Mouse (Mus musculus) midbrain, embryonic 12.5 days (tissue): Measurements from ENCODE around the gene Mthfd1l. TPM values are rescaled to one million over a fixed set of nuclear protein-coding genes. Genes with fewer than 3 reads are reported as not detected.

ENCODE experiments used
- ATAC-seq: fragments of 200-750 bp; cut with Nextera tagmentation; 2 replicates; pipeline ENCODE4 v1.8.0; 2017; ENCODE audit warnings: low read depth, moderate TSS enrichment, moderate library complexity; ENCODE audit not compliant: low FRiP score
- H3K27ac ChIP-seq: fragments of 300-500 bp; sonication (generic); replicated peaks from 2 replicates; pipeline ENCODE4 v1.5.1; 2016; ENCODE audit warnings: mild to moderate bottlenecking
- H3K27me3 ChIP-seq: fragments of 300-500 bp; sonication (generic); 2 replicates; pipeline ENCODE4 v1.6.1; 2016; ENCODE audit warnings: mild to moderate bottlenecking
- H3K36me3 ChIP-seq: fragments of 300-500 bp; sonication (generic); 2 replicates; pipeline ENCODE4 v1.6.1; 2016
- H3K4me1 ChIP-seq: fragments of 300-500 bp; sonication (generic); 2 replicates; pipeline ENCODE4 v1.6.1; 2016
- H3K4me2 ChIP-seq: fragments of 300-500 bp; sonication (generic); replicated peaks from 2 replicates; pipeline ENCODE4 v1.6.1; 2016; ENCODE audit warnings: mild to moderate bottlenecking, moderate library complexity
- H3K4me3 ChIP-seq: fragments of 300-500 bp; sonication (generic); 2 replicates; pipeline ENCODE4 v1.5.1; 2016; ENCODE audit warnings: mild to moderate bottlenecking
- H3K9ac ChIP-seq: fragments of 300-500 bp; sonication (generic); replicated peaks from 2 replicates; pipeline ENCODE4 v1.6.1; 2016; ENCODE audit warnings: mild to moderate bottlenecking, moderate library complexity
- H3K9me3 ChIP-seq: fragments of 300-500 bp; sonication (generic); 2 replicates; pipeline ENCODE4 v1.6.1; 2016; ENCODE audit warnings: mild to moderate bottlenecking
- WGBS: fragments of 180-500 bp; shearing (Covaris S2); methylation state at CpG from one replicate; pipeline ENCODE4 v1.1.7; 2016; 5-methylcytosine and 5-hydroxymethylcytosine counted together
- polyA plus RNA-seq: library from polyadenylated mRNA; unstranded; fragments of >200 nt; fragmentation: Nextera tagmentation; extraction: Ambion mirVana; gene quantifications from 2 replicates; pipeline ENCODE4 v1.2.1, GENCODE M21; 2016

The Mthfd1l gene
- polyA plus RNA-seq, 1 experiment from 2014 or later, result 11.7 TPM

GRCm38 (mm10) chr10:3946871-3947270 lies 26.0 kb upstream of the Mthfd1l start:
- no peak overlapping the region for H3K27ac ChIP-seq
- H3K4me2 ChIP-seq, result no peak overlapping the region
- H3K4me1 ChIP-seq, result no peaks in the 10 kb centered on the region
- peaks cover 23% of the 10 kb centered on the region for H3K36me3 ChIP-seq
- 88% methylated on average over 17 of the region's 17 CpGs for WGBS
- H3K9ac ChIP-seq, result no peak overlapping the region
- H3K27me3 ChIP-seq, result peaks cover 6% of the 10 kb centered on the region; the same call in 1 of the 2 replicates
- no peak for ATAC-seq
- no peaks in the 10 kb centered on the region for H3K9me3 ChIP-seq
- H3K4me3 ChIP-seq, result no peak overlapping the region

- no peaks in the 10 kb centered on the region for H3K4me1 ChIP-seq
- 94% methylated on average over 7 of the region's 7 CpGs for WGBS
- no peaks in the 10 kb centered on the region for H3K9me3 ChIP-seq
- peaks cover 4% of the 10 kb centered on the region; the same call in 1 of the 2 replicates for H3K27me3 ChIP-seq
- no peak for ATAC-seq
- H3K9ac ChIP-seq, result no peak overlapping the region
- no peak overlapping the region for H3K4me3 ChIP-seq
- H3K4me2 ChIP-seq, result no peak overlapping the region
- H3K27ac ChIP-seq, result no peak overlapping the region
- peaks cover 26% of the 10 kb centered on the region for H3K36me3 ChIP-seq
Measured at GRCm38 (mm10) chr10:3947346-3947745, 25.6 kb upstream of the Mthfd1l start.

- ATAC-seq, result no peak
Measured at GRCm38 (mm10) chr10:3949306-3949705, 23.6 kb upstream of the Mthfd1l start.

GRCm38 (mm10) chr10:3956471-3956870 lies 16.4 kb upstream of the Mthfd1l start:
- no peak for ATAC-seq
- Histone ChIP-seq H3K4me2 (no peak overlapping the region), H3K9me3 (no peaks in the 10 kb centered on the region), H3K27me3 (no peaks in the 10 kb centered on the region), H3K9ac (no peak overlapping the region), H3K36me3 (peaks cover 29% of the 10 kb centered on the region), H3K4me1 (no peaks in the 10 kb centered on the region), H3K27ac (no peak overlapping the region), H3K4me3 (no peak overlapping the region)
- 95% methylated on average over 22 of the region's 22 CpGs for WGBS

More at GRCm38 (mm10) chr10:3949306-3949705, 23.6 kb upstream of the Mthfd1l start:
- H3K9me3 ChIP-seq, result no peaks in the 10 kb centered on the region
- H3K4me2 ChIP-seq, result no peak overlapping the region
- H3K4me1 ChIP-seq, result no peaks in the 10 kb centered on the region
- H3K27me3 ChIP-seq, result no peaks in the 10 kb centered on the region
- 91% methylated on average over 6 of the region's 6 CpGs for WGBS
- peaks cover 27% of the 10 kb centered on the region for H3K36me3 ChIP-seq
- no peak overlapping the region for H3K27ac ChIP-seq
- H3K9ac ChIP-seq, result no peak overlapping the region
- no peak overlapping the region for H3K4me3 ChIP-seq

- Histone ChIP-seq H3K36me3 (peaks cover 25% of the 10 kb centered on the region), H3K9ac (no peak overlapping the region), H3K4me3 (no peak overlapping the region), H3K9me3 (no peaks in the 10 kb centered on the region), H3K27me3 (no peaks in the 10 kb centered on the region), H3K4me1 (no peaks in the 10 kb centered on the region), H3K4me2 (no peak overlapping the region), H3K27ac (no peak overlapping the region)
- ATAC-seq, result no peak
- WGBS, result 74% methylated on average over 5 of the region's 5 CpGs
Measured at GRCm38 (mm10) chr10:3958591-3958990, 14.3 kb upstream of the Mthfd1l start.

GRCm38 (mm10) chr10:3969026-3969425 lies 3.9 kb upstream of the Mthfd1l start:
- Histone ChIP-seq H3K4me2 (no peak overlapping the region), H3K27ac (no peak overlapping the region), H3K9me3 (no peaks in the 10 kb centered on the region), H3K9ac (no peak overlapping the region), H3K36me3 (peaks cover 7% of the 10 kb centered on the region; the same call in 1 of the 2 replicates), H3K4me1 (peaks cover 7% of the 10 kb centered on the region), H3K4me3 (no peak overlapping the region), H3K27me3 (no peaks in the 10 kb centered on the region)
- no peak for ATAC-seq
- 77% methylated on average over 3 of the region's 3 CpGs for WGBS

GRCm38 (mm10) chr10:3972237-3972636 lies 681 bp upstream of the Mthfd1l start:
- Histone ChIP-seq H3K27me3 (no peaks in the 10 kb centered on the region), H3K9ac (no peak overlapping the region), H3K27ac (no peak overlapping the region), H3K4me2 (peak overlapping the region; percentile 78), H3K4me1 (peaks cover 8% of the 10 kb centered on the region), H3K4me3 (no peak overlapping the region), H3K9me3 (no peaks in the 10 kb centered on the region), H3K36me3 (no peaks in the 10 kb centered on the region)
- no peak for ATAC-seq
- 89% methylated on average over 9 of the region's 9 CpGs for WGBS

GRCm38 (mm10) chr10:3973589-3974070 lies 712 bp downstream of the Mthfd1l start:
- Histone ChIP-seq H3K27me3 (no peaks in the 10 kb centered on the region), H3K27ac (peak overlapping the region; percentile 83), H3K9ac (peak overlapping the region; percentile 68), H3K4me3 (peak overlapping the region; percentile 58), H3K4me1 (peaks cover 8% of the 10 kb centered on the region), H3K4me2 (peak overlapping the region; percentile 78), H3K9me3 (no peaks in the 10 kb centered on the region), H3K36me3 (no peaks in the 10 kb centered on the region)
- under 1% methylated on average over 36 of the region's 39 CpGs for WGBS
- peak; percentile 88 for ATAC-seq

GRCm38 (mm10) chr10:3974380-3974779 lies 1.5 kb downstream of the Mthfd1l start:
- Histone ChIP-seq H3K36me3 (peaks cover 5% of the 10 kb centered on the region; the same call in 1 of the 2 replicates), H3K4me3 (no peak overlapping the region), H3K27me3 (no peaks in the 10 kb centered on the region), H3K9me3 (no peaks in the 10 kb centered on the region), H3K9ac (no peak overlapping the region), H3K4me1 (peaks cover 8% of the 10 kb centered on the region), H3K27ac (no peak overlapping the region), H3K4me2 (peak overlapping the region; percentile 78)
- WGBS, result 80% methylated on average over 3 of the region's 3 CpGs
- ATAC-seq, result no peak

- Histone ChIP-seq H3K9me3 (no peaks in the 10 kb centered on the region), H3K27me3 (no peaks in the 10 kb centered on the region), H3K27ac (no peak overlapping the region), H3K4me1 (peaks cover 8% of the 10 kb centered on the region), H3K4me3 (no peak overlapping the region), H3K9ac (no peak overlapping the region), H3K36me3 (peaks cover 20% of the 10 kb centered on the region; the same call in 1 of the 2 replicates), H3K4me2 (no peak overlapping the region)
- ATAC-seq, result no peak
- 83% methylated on average over 6 of the region's 6 CpGs for WGBS
Measured at GRCm38 (mm10) chr10:3975898-3976622, 3.1 kb downstream of the Mthfd1l start.

GRCm38 (mm10) chr10:3976623-3977010 lies 3.7 kb downstream of the Mthfd1l start:
- peaks cover 8% of the 10 kb centered on the region for H3K4me1 ChIP-seq
- no peak overlapping the region for H3K9ac ChIP-seq
- no peaks in the 10 kb centered on the region for H3K9me3 ChIP-seq
- no peak overlapping the region for H3K27ac ChIP-seq
- no peak overlapping the region for H3K4me2 ChIP-seq
- peaks cover 20% of the 10 kb centered on the region; the same call in 1 of the 2 replicates for H3K36me3 ChIP-seq
- H3K4me3 ChIP-seq, result no peak overlapping the region
- no peaks in the 10 kb centered on the region for H3K27me3 ChIP-seq
- 84% methylated on average over 4 of the region's 4 CpGs for WGBS
- ATAC-seq, result no peak

GRCm38 (mm10) chr10:3978326-3978725 lies 5.4 kb downstream of the Mthfd1l start:
- H3K4me3 ChIP-seq, result no peak overlapping the region
- no peaks in the 10 kb centered on the region for H3K9me3 ChIP-seq
- WGBS, result 91% methylated on average over 3 of the region's 3 CpGs
- peaks cover 20% of the 10 kb centered on the region; the same call in 1 of the 2 replicates for H3K36me3 ChIP-seq
- H3K9ac ChIP-seq, result no peak overlapping the region
- H3K27ac ChIP-seq, result no peak overlapping the region
- H3K4me1 ChIP-seq, result peaks cover 4% of the 10 kb centered on the region
- no peak for ATAC-seq
- no peaks in the 10 kb centered on the region for H3K27me3 ChIP-seq
- no peak overlapping the region for H3K4me2 ChIP-seq
